Mouse (Mus musculus): ENCODE measurements around the gene Cwc25. TPM values are rescaled to one million over a fixed set of nuclear protein-coding genes. Genes with fewer than 3 reads are reported as not detected.
A peak's percentile ranks its signal among the peaks of the same experiment; 100 is the strongest.
"Not testable (repeated sequence)": the region's sequence is repeated elsewhere in the genome, so short reads cannot be mapped to it uniquely, and the experiment has no call there.

Gene Cwc25
- total RNA-seq, 4 experiments from 2014 or later = 3.2 to 5.9 (median 4.7) TPM

GRCm38 (mm10) chr11:97801409-97802193 is 35.2 kb upstream of the Cwc25 start:
- no peak for DNase-seq (ENCODE audit: low spot score in 2 of 2)

GRCm38 (mm10) chr11:97800691-97801408 is 34.5 kb upstream of the Cwc25 start:
- DNase-seq (ENCODE audit: low spot score in 2 of 2) = no peak

GRCm38 (mm10) chr11:97799994-97800690 is 33.8 kb upstream of the Cwc25 start:
- peak; percentile 50 to 70 for DNase-seq (ENCODE audit: low spot score in 2 of 2)

DNA sequence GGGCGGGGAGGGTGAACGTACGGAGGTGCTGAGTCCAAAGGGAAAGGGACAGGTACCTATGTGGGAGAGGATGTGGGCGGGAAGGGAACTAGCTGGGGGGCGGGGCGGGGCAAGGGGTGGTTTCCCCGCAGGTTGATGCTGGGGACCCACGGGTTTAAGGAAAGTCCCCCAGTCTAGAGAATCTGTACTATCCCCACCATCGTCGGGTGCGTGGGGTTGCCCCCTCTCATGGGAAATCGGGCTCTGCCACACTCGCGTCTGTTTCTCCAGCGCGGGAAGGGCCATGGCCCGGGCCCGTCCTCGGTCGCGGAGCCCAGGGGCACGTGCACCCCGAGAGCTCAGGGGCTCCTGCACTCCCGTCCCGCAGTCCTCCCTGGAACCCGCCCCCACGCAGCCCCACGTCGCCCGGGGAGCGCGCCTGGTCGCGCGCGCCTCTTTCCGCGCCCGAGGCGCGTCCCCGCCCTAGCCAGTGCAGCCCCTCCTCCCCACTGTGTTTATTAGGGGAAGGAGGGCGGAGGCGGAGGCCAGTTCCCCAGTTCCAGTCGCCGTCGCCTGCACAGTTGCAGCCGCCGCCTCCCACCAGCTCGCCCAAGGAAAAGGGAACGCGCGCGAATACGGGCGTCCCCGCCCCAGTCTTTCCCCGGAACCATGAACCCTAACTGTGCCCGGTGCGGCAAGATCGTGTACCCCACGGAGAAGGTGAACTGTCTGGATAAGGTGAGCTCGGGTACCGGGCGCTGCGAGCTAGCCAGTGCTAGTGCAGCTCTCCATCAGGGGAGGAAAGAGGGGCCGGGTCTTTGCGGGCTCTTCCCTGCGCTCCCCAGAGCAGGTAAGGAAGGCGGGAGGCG is 33.0 kb upstream of the Cwc25 start:
- peak; percentile 74 to 77 for DNase-seq (ENCODE audit: low spot score in 2 of 2)

DNA sequence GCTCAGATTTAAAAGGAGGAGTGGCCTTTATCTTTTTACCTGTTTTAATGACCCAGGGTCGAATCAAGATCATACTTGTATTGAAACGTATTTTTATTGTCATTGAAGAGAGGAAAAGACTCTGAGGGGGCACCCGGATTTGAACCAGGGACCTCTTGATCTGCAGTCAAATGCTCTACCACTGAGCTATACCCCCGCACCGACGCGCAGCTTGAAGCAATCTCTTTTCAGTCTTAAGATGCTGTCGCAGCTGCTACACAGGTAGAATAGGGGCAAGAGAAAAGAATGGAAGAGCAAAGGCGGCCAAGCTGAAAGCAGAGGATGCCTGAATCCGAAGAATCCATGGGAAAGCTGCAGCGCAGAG is 32.4 kb upstream of the Cwc25 start, which contains the start of gene Lasp1:
Lasp1 (plus strand) TSS at position 219 of the 364 bp plus-strand sequence.
- DNase-seq (ENCODE audit: low spot score in 2 of 2) = peak; percentile 78 to 83

DNA sequence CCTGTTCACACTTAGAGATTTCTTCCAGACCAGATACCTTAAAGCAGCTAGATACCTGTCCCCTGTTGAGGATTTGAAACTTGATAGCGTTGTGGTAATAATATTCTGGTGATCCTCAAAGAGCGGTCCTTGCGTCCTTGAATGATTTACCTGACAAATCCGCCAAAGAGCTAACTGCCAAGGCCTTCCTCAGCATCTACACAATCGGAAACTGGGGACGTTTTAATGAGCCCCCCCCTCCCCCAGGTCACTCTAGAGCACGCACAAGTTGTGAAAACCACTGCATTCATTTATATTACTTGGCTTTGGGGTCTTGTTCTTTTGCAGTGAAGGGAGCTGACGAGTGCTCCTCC is 31.7 kb upstream of the Cwc25 start:
- DNase-seq (ENCODE audit: low spot score in 2 of 2) = no peak

DNA sequence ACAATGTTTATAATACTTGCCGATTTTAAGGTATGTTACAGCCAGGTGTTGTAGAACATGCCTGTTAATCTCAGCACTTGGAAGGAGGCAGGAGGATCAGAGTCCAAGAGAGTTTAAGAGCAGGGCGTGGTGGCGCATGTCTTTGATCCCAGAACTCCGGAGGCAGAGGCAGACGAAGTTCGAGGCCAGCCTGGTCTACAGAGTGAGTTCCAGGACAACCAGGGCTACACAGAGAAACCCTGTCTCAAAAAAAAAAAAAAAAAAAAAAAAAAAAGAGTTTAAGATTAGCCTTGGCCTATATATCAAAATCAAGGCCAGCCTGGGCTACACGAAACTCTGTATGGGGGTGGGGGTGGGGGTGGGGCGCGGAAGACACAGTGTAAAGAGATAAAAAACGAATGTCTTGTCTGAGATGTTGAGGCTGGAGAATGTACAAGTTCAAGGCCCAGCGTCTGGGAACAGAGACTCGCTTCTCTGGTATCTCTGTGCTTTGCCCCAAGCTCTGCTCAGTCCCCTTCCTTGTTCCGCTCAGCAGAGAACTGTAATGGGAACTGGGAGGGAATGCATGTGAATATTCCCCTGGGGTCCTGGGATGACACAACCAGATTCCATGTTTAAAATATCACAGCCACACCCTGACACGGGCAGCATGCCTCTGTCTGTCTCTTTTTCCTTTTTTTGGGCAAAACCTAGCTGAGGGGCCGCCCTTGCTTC is 31.2 kb upstream of the Cwc25 start:
- DNase-seq (ENCODE audit: low spot score in 2 of 2) = peak in 1 of 2 experiments; percentile 46

DNA sequence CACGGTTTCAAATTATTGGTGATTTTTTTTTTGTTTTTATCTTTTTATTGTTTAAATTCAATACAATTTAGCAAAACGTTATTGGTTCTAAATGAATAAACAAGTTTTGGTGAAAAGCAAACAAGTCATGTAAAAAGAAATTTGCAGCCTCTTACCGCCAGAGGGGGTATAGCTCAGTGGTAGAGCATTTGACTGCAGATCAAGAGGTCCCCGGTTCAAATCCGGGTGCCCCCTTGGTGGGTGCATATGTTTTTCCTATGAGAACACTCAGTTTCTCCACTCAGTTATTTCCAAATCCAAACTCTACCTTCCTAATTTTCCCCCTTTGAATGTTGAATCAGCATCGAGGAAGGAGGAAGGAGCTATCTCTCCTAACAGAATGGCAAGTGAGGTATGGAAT is 30.6 kb upstream of the Cwc25 start:
- peak; percentile 33 to 42 for DNase-seq (ENCODE audit: low spot score in 2 of 2)

DNA sequence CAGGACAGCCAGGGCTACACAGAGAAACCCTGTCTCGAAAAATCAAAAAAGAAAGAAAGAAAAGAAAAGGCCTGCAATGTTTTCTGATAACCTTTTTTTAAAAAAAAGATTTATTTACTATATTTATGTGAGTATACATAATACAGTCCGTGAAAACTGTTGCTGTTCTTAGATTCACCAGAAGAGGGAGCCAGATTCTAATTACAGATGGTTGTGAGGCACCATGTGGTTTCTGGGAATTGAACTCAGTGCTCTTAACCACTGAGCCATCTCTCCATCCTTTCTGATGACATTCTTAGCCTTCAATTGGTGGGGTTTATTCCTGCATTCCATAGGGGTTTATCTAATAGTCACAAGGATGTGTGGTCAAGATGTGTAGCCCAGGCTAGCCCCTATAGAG is 26.8 kb upstream of the Cwc25 start:
- DNase-seq (ENCODE audit: low spot score in 2 of 2) = no peak

DNA sequence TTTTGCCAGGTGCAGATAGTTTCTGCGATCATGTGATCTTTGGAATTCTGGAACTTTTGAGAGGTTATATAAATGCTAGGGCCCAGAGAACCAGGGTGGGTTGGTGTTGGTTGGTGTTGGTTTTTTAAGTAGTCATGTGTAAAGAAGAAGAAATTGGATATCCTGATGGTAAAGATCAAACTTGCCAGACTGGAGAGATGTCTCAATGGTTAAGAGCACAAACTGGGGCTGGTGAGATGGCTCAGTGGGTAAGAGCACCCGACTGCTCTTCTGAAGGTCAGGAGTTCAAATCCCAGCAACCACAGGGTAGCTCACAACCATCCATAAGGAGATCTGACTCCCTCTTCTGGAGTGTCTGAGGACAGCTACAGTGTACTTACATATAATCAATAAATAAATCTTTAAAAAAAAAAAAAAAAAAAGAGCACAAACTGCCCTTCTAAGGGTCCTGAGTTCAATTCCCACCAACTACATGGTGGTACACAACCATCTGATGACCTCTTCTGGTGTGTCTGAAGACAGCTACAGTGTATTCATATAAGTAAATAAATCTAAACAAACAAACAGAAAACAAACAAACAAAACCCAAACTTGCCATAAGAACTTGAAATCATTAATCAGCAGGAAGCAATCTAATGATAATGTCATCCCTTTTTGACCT is 24.6 kb upstream of the Cwc25 start:
- not testable (repeated sequence) for DNase-seq (ENCODE audit: low spot score in 2 of 2)

DNA sequence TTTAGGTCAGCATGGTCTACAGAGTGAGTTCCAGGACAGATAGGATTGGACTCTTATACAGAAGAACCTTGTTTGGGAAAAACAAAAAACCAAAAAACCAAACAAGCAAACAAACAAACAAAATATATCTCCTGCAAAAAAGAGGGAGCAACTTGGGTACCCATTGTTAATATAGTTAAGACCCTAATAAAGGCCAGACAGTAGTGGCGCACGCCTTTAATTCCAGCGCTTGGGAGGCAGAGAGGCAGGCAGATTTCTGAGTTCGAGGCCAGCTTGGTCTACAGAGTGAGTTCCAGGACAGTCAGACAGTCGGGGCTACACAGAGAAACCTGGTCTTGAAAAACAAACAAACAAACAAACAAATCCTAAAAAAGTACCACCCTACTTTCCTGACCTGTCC is 23.4 kb upstream of the Cwc25 start:
- DNase-seq (ENCODE audit: low spot score in 2 of 2) = no peak

DNA sequence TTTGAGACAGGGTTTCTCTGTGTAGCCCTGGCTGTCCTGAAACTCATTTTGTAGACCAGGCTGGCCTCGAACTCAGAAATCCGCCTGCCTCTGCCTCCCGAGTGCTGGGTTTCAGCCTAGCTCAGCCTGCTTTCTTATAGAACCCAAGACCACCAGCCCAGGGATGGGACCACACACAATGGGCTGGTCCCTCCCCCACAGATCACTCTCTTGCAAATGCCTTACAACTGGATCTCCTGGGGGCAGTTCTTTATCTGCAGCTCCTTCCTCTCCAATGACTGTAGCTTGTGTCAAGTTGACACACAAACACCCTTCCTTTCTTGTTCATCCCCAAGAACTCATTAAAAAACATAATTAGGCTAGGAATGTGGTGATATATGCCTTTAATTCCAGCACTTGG is 21.6 kb upstream of the Cwc25 start:
- no peak for DNase-seq (ENCODE audit: low spot score in 2 of 2)

DNA sequence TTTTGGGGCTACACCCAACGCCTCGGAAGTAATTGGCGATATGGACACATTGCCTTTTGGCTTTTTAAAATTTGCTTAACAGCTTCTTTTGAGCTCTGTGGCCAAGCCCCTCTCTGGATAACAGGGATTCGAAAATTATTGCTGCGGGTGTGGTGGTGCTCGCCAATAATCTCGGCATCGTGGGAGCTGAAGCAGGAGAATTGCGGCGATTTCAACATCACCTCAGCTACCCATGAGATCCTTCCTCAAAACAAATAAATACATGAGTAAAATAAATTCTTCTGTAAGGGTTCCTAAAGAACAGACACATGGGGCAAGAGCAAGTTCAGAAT is 16.2 kb upstream of the Cwc25 start:
- no peak for DNase-seq (ENCODE audit: low spot score in 2 of 2)

DNA sequence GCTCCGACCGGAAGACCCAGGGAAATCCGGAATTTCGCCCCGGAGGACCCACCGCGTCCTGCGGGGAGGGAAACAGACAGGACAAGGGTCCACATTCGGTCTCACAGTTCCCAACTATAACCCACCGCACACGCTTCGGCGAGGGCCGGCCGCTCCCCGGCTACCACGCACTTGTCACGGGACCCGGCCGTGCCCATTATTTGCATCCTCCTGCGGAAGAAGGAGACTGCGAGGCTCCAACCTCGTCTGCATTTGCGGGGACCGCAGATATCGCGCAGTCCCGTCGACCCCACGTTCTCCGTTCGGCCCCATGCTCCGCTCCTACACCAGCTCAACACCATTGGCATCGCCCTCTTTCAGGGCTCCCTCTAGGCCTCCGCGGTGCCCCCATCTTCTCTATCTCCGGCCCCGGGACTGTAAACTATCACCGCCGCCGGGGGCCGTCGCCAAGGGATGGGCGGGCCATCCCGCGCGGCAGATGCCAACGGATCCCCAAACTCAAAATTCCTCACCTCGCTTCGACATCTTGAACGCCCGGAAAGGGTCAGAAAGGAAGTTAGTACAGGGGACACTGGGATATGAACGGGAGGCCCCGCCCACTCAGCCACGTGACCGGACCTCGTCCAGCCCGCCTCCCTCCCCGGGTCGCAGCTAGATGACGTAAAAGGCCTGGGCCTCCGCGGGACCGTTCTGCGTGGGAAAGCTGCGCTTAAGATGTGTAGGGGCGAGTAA is 15.6 kb upstream of the Cwc25 start, which contains the start of gene Rpl23:
Rpl23 (minus strand) TSS at position 606 of the 732 bp plus-strand sequence.
- DNase-seq (ENCODE audit: low spot score in 2 of 2) = peak; percentile 98 to 99

GRCm38 (mm10) chr11:97781478-97781831 is 15.1 kb upstream of the Cwc25 start:
- no peak for DNase-seq (ENCODE audit: low spot score in 2 of 2)

- DNase-seq (ENCODE audit: low spot score in 2 of 2) = no peak
These were observed 13.8 kb upstream of the Cwc25 start for GRCm38 (mm10) chr11:97779968-97780701.

- DNase-seq (ENCODE audit: low spot score in 2 of 2) = no peak
These were observed 12.6 kb upstream of the Cwc25 start for GRCm38 (mm10) chr11:97778918-97779317.

DNA sequence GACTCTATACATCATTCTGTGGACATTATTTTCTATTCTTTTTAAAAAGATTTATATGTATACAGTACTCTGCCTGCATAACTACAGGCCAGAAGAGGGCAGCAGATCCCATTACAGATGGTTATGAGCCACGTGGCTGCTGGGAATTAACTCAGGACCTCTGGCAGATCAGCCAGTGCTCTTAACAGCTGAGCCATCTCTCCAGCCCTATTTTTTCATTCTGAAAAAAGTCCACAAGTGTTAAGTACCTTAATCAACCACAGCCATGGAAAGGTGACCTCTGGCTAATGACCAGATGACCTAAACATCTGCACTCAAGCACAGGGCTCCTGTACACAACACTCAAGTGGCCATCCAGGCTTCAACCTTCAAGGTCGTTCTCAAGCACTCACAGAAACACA is 10.8 kb upstream of the Cwc25 start:
- DNase-seq (ENCODE audit: low spot score in 2 of 2) = no peak

All from gastrocnemius, adult 8-10 months (tissue).